Mouse (Mus musculus) limb, embryonic 14.5 days (tissue): ENCODE data around the gene Tyms. TPM values are rescaled to one million over a fixed set of nuclear protein-coding genes. Genes with fewer than 3 reads are reported as not detected.

Source experiments
- ATAC-seq: fragments of 200-750 bp; cut with Nextera tagmentation; 2 replicates; pipeline ENCODE4 v1.8.0; 2017; ENCODE audit warnings: low read depth, moderate number of reproducible peaks, moderate TSS enrichment; ENCODE audit not compliant: low FRiP score
- DNase-seq: peaks from one replicate; pipeline ENCODE4 v3.0.0-alpha.2; 2015; ENCODE audit warnings: low spot score
- H3K27ac ChIP-seq: fragments of 300-500 bp; sonication (generic); replicated peaks from 2 replicates; pipeline ENCODE4 v1.5.1; 2014; ENCODE audit warnings: low read depth, mild to moderate bottlenecking, low read length, moderate library complexity, mixed read lengths
- H3K27me3 ChIP-seq: fragments of 300-500 bp; sonication (generic); 2 replicates; pipeline ENCODE4 v1.6.1; 2014; ENCODE audit warnings: low read length, mixed read lengths; ENCODE audit not compliant: control insufficient read depth, insufficient read depth
- H3K36me3 ChIP-seq: fragments of 300-500 bp; sonication (generic); 2 replicates; pipeline ENCODE4 v1.6.1; 2014; ENCODE audit warnings: mild to moderate bottlenecking, low read length, moderate library complexity, mixed read lengths; ENCODE audit not compliant: control insufficient read depth, insufficient read depth
- H3K4me1 ChIP-seq: fragments of 300-500 bp; sonication (generic); 2 replicates; pipeline ENCODE4 v1.6.1; 2014; ENCODE audit warnings: antibody characterized with exemption, low read length, mixed read lengths; ENCODE audit not compliant: control insufficient read depth, insufficient read depth
- H3K4me2 ChIP-seq: fragments of 300-500 bp; sonication (generic); replicated peaks from 2 replicates; pipeline ENCODE4 v1.6.1; 2014; ENCODE audit warnings: low read depth, mild to moderate bottlenecking, low read length, moderate library complexity; ENCODE audit not compliant: severe bottlenecking
- H3K4me3 ChIP-seq: fragments of 300-500 bp; sonication (generic); replicated peaks from 2 replicates; pipeline ENCODE4 v1.5.1; 2014; ENCODE audit warnings: low read length
- H3K9ac ChIP-seq: fragments of 300-500 bp; sonication (generic); 2 replicates; pipeline ENCODE4 v1.6.1; 2014; ENCODE audit warnings: mild to moderate bottlenecking, low read depth, low read length, moderate library complexity; ENCODE audit not compliant: severe bottlenecking
- H3K9me3 ChIP-seq: fragments of 300-500 bp; sonication (generic); 2 replicates; pipeline ENCODE4 v1.6.1; 2016; ENCODE audit warnings: low read length; ENCODE audit not compliant: control insufficient read depth
- POLR2A ChIP-seq: fragments of 200-500 bp; IDR thresholded peaks from 2 replicates; pipeline ENCODE4 v1.8.0; 2012; ENCODE audit warnings: inconsistent platforms, mild to moderate bottlenecking, moderate library complexity, borderline replicate concordance; ENCODE audit not compliant: insufficient read depth, insufficient read length; ENCODE audit errors: extremely low read depth
- WGBS: fragments of 180-500 bp; shearing (Covaris S2); extraction: QIAGEN DNeasy Blood & Tissue Kit; methylation state at CpG from one replicate; pipeline ENCODE4 v1.1.7; 2014; 5-methylcytosine and 5-hydroxymethylcytosine counted together
- polyA plus RNA-seq, 2 experiments: library from polyadenylated mRNA; depleted of rRNA in 1 of 2; stranded (reverse) in 1 of 2; unstranded in 1 of 2; fragments of >200 nt; fragmentation: Nextera tagmentation in 1 of 2; extraction: Ambion mirVana in 1 of 2; gene quantifications; 2 replicates each; pipeline versions ENCODE4 v1.2.1 to v1.2.3; 2012 to 2014

The Tyms gene
- polyA plus RNA-seq (2012; rRNA removed) = 126 and 166 TPM in 2 replicates
- 229 and 250 TPM in 2 replicates for polyA plus RNA-seq (2014; fragmentation: Nextera tagmentation; extraction: Ambion mirVana)

DNA sequence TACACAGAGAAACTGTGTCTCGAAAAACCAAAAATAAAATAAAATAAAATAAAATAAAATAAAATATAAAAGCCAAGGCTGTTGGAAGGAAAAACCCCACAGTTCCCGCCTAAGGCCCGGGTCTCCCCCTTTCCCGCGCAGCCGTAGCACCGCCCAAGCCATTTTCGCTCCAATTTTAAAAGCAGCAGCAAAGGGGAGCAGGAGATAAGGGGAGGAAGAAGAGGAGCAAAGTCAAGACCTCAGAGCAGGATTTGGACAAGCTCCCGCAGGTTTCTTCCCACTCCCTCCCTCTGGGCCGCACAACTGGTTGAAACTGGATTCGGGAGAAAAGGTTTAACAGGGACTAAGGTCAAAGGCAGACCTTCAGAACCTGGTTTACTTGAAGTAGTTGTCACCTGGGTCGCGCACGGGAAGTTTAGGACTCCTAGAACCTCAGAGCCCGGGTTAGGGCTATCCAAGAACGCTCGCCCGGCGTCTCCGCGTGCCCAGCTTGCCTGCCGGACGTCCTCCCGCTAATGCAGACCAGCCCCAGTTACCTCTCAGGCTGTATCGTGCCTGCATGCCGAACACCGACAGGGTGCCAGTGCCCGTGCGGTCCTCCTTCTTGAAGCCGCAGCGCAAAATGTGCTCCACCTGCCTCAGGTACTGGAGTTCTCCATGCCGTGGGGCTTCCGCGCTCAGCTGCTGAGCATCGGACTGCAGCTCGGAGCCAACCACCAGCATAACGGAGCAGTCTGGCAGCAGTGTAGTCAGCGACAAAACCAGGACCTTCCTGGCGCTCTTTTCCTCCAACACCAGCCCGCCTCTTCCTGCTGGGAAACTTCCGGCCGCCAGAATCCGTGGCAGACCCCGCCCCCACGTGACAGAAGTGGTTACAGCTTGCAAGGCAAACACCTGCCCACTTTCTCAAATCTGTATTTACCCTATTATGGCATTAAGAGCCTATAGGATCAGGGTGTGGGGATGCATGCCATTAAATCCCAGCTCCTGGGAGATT is at the start of gene Tyms:
Gene Tyms, minus strand, starts transcription at position 793 of the 997 bp plus-strand sequence.
- peak within 1 kb of the TSS; percentile 61 for H3K4me3 ChIP-seq
- TF ChIP-seq POLR2A = peak; percentile 67; the same call in 1 of the 2 replicates
- peak; percentile 92 for ATAC-seq
- H3K36me3 ChIP-seq = peaks cover 29% of the 10 kb centered on the region
- H3K4me1 ChIP-seq = 0 out of 2 replicates have a peak, but pooled peaks cover 3% of the 10 kb centered on the region
- peak within 1 kb of the TSS; percentile 50 for H3K4me2 ChIP-seq
- H3K9ac ChIP-seq = peak within 1 kb of the TSS; percentile 70
- no peaks in the 10 kb centered on the region for H3K9me3 ChIP-seq
- DNase-seq = peak; percentile 89
- H3K27ac ChIP-seq = peak within 1 kb of the TSS; percentile 81
- no peaks in the 10 kb centered on the region for H3K27me3 ChIP-seq
- under 1% methylated on average over 45 of the region's 45 CpGs for WGBS

- WGBS = 94% methylated on average over 6 of the region's 6 CpGs
- Histone ChIP-seq H3K4me1 (no peaks in the 10 kb centered on the region), H3K27ac (no peak overlapping the region), H3K4me2 (no peak overlapping the region), H3K9ac (no peak overlapping the region), H3K36me3 (peaks cover 96% of the 10 kb centered on the region), H3K9me3 (no peaks in the 10 kb centered on the region), H3K27me3 (no peaks in the 10 kb centered on the region), H3K4me3 (no peak overlapping the region)
- DNase-seq = no peak
- ATAC-seq = no peak
- TF ChIP-seq POLR2A = no peak
These were observed 49.1 kb upstream of the Tyms start for GRCm38 (mm10) chr5:30122481-30122880.

GRCm38 (mm10) chr5:30120106-30120505 is 46.7 kb upstream of the Tyms start:
- TF ChIP-seq POLR2A = no peak
- H3K4me2 ChIP-seq = no peak overlapping the region
- H3K9ac ChIP-seq = no peak overlapping the region
- no peak for ATAC-seq
- peaks cover 11% of the 10 kb centered on the region; the same call in 1 of the 2 replicates for H3K27me3 ChIP-seq
- H3K4me1 ChIP-seq = no peaks in the 10 kb centered on the region
- no peak overlapping the region for H3K27ac ChIP-seq
- WGBS = 90% methylated on average over 7 of the region's 7 CpGs
- no peak for DNase-seq
- H3K4me3 ChIP-seq = no peak overlapping the region
- H3K9me3 ChIP-seq = no peaks in the 10 kb centered on the region
- H3K36me3 ChIP-seq = peaks cover 81% of the 10 kb centered on the region

DNA sequence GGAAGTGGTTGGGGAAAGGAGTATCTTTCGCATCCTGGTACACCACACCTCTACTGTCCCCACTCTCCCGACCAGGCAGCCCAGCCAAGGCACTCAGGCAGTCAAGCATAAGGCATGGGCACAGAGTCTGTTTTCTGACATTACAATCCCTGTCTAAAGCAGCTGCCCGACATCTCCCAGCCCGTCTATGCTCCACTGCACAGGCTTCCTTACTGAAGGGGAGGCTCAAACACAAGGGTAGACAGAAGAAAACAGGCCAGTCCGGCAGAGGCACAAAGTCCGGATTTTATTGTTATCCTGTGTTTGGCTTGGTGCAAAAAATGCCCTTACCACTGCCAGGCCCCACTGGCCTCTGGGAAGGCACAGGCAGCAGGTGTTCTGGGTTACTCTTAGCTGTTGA is 45.7 kb upstream of the Tyms start:
- 92% methylated on average over 6 of the region's 6 CpGs for WGBS

DNA sequence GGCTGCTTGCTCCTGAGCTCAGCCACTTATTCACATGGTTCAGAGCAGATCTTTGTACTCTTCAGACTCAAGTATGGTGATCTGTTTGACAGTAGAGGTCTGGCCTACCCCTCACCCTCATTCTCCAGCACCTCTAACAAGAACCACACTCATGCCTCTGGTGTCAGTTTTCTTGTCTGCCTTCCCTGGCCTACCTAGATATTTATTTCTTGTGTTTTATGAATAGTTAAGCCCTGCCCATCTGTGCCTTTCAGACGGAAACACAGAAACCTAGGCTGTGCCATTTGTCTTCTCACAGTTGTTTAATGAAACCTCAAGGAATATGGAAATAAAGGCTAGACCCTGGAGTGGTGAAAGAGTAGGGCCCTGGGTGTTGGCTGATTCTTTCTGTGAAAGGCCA is 44.6 kb upstream of the Tyms start:
- peaks cover 5% of the 10 kb centered on the region; the same call in 1 of the 2 replicates for H3K4me1 ChIP-seq
- ATAC-seq = no peak
- H3K9me3 ChIP-seq = no peaks in the 10 kb centered on the region
- no peak overlapping the region for H3K4me2 ChIP-seq
- H3K27me3 ChIP-seq = peaks cover 26% of the 10 kb centered on the region
- TF ChIP-seq POLR2A = no peak
- H3K9ac ChIP-seq = no peak overlapping the region
- no peak overlapping the region for H3K27ac ChIP-seq
- H3K4me3 ChIP-seq = no peak overlapping the region
- no peak for DNase-seq
- 70% methylated on average over 1 of the region's 1 CpGs for WGBS
- peaks cover 60% of the 10 kb centered on the region for H3K36me3 ChIP-seq

More for the DNA sequence above, 45.7 kb upstream of the Tyms start:
- Histone ChIP-seq H3K4me1 (no peaks in the 10 kb centered on the region; the same call in 1 of the 2 replicates), H3K4me3 (no peak overlapping the region), H3K9ac (no peak overlapping the region), H3K36me3 (peaks cover 72% of the 10 kb centered on the region), H3K27me3 (peaks cover 15% of the 10 kb centered on the region; the same call in 1 of the 2 replicates), H3K27ac (no peak overlapping the region), H3K9me3 (no peaks in the 10 kb centered on the region), H3K4me2 (no peak overlapping the region)
- no peak for ATAC-seq
- TF ChIP-seq POLR2A = no peak
- no peak for DNase-seq
